Mouse (Mus musculus) lung, adult 18-20 months (tissue): ENCODE measurements at regions not wholly inside any gene's neighbourhood (a gene's known extent, or its start where the extent isn't known, plus 50 kb on each side); places are given as distances from the start of the nearest gene placed in this dataset.

ENCODE experiments used
- DNase-seq, 2 experiments: peaks; one replicate each; pipeline ENCODE4 v3.0.0; 2022; ENCODE audit warnings: mixed read lengths in 2 of 2

DNA sequence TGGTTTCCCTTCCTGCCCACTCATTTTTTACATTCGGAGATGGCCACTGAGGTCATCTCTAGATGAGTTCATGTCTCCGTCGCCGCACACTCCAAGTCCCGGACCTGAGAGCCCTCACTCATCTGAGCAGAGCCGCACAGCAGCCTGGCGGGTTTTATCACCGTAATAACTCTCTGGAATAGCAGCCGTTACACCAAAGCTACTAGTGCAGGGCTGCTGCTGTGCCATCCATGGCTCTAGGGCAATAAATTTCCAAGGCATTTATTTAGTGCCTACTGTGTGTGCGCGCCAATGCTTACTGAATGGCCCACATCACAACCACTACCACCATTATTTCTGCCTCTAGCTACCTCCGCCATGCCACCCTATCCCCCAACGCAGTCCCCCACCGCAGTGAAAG lies 242.9 kb upstream of the Rpl38 start:
- DNase-seq = no peak

- DNase-seq = no peak
Observed at GRCm38 (mm10) chr11:114423322-114423721, 245.0 kb upstream of the Rpl38 start.

GRCm38 (mm10) chr11:114419002-114419401 lies 249.3 kb upstream of the Rpl38 start:
- DNase-seq = no peak

DNA sequence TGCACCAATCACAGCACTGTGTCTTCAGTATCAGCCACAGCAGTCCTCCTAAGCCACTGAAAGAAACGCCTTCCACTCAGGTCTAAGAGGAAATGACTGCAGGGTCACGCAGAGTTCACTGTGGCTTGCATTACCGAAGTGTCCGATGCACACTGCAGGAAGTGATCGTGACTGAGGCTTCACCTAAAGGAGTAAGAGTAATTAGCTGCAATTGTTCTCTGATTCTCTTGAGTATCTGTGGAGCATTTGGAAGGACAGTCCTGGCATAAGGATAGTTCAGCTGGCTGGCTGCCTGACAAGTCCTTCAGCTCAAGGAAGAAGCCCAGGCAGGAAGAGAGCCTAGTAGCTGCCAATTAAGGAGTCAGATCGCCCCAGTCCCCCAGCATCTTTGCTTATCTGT lies 252.2 kb upstream of the Rpl38 start:
- DNase-seq = no peak

DNA sequence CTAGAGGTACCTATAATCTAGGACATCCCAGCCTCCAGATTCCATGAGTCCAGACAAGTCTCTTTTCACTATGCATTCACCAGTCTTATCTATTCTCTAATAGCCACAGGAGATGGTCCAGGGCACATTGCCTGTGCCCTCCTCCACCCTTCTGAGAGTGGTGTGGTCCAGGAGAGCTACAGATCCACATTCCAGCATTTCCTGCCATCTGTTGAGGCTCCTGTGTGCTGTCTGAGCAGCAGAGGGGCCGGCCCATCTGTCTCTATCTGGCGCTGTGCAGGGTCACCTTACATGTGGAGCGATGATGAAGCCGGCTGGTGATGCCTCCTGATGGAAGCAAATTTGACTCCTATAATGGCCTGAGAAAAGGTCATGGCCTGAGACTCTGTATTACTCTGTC lies 263.9 kb upstream of the Rpl38 start:
- no peak for DNase-seq

DNA sequence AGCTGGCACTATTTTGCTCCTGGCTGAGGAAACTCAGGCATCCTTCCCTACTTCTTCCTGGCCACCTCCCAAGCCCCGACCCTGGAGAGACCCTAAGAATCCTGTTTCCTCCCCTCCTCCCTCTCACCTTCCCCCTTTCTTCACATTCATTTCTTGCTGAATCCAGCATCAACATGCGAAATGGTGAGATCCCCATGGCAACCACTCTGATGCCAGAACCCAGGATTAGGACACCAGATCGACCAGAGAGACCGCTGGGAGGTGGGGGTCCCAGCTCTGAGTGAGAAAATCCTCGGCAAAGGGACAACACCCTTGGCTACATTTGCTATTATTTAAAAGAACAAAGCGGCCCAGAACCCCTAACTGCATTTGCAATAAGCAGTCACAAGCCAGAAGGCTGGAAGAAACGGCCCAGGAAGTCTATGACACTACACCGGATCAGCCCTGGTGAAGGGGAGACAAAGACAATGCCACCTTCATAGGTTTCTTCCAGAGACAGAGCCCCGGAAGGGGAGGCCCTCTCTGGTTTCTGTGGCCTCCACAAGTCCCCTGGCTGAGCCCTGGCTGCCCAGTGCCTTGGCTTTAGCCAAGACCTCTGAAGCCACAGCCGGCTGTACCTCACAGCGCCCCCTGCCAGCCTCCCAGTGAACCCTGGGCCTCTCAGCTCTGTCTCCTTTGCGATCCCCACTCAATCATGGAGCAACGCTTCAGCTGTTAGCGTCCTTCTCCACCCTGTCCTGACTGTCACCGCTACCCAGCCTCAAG lies 265.6 kb upstream of the Rpl38 start:
- no peak for DNase-seq

- no peak for DNase-seq
Observed at GRCm38 (mm10) chr11:114400701-114401100, 267.6 kb upstream of the Rpl38 start.

GRCm38 (mm10) chr11:114392161-114392560 lies 276.2 kb upstream of the Rpl38 start:
- DNase-seq = no peak

GRCm38 (mm10) chr11:114391553-114391952 lies 276.8 kb upstream of the Rpl38 start:
- no peak for DNase-seq

GRCm38 (mm10) chr11:114387091-114387490 lies 281.2 kb upstream of the Rpl38 start:
- DNase-seq = no peak

- no peak for DNase-seq
Observed at GRCm38 (mm10) chr11:114379411-114379824, 288.9 kb upstream of the Rpl38 start.

- DNase-seq = peak in 1 of 2 experiments; percentile 1
Observed at GRCm38 (mm10) chr11:114375921-114376320, 292.4 kb upstream of the Rpl38 start.

DNA sequence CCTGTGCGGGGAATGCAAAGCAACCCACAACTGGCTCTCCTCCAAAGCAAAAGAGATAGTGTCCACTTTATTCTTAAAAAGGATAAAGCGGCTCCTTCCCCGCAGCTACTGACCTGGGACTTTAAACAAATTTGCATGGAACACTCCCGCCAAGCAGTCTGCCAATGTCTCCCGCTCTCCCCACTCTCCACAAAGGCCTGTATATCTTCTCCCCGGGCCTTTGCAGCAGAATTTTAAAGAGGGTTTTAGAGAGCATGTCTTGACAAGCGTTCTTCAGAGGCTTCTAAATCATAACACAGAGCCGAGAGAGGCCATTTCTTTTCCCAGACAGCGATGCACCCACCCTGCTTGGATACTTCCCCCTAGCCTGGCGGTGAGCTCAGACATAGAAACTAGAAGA lies 297.6 kb upstream of the Rpl38 start:
- no peak for DNase-seq

DNA sequence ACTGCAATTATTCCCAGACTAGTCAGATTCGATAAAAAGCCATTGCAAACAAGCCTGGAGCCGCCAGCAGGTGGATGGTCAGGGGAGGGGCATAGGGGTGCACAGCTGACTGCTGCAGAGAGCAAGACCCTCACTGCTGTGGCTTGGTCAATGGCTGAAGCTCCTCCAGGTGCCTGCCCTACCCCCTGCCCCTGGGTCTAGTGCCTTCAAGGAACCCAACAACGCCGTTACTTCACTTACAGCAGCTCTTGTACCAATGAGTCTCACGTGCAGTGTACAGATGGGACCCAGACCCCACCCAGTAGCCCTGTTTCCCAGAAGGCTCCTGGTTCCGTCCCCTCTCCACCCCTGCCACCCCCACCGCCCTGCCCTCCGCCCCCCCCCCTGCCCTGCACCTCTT lies 300.5 kb upstream of the Rpl38 start:
- no peak for DNase-seq

DNA sequence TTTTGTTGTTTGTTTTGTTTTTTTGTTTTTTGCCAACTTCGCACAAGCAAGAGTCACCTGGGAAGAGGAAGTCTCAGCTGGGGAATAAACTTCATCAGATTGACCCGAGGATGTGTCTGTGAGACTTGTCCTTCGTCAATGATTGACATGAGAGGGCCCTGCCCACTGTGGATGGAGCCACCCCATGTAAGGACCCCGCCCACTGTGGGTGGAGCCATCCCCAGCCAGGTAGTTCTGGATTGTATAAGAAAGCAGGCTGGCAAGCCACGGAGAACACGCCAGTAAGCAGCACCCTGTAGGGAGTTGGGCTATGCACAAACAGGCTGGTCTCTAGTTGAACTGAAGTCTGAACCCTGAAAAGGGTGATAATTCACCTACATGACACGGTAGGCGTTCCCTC lies 294.1 kb upstream of the Sdk2 start:
- DNase-seq = no peak

GRCm38 (mm10) chr11:114360321-114360720 lies 293.5 kb upstream of the Sdk2 start:
- no peak for DNase-seq

GRCm38 (mm10) chr11:114352146-114352795 lies 285.4 kb upstream of the Sdk2 start:
- DNase-seq = no peak

DNA sequence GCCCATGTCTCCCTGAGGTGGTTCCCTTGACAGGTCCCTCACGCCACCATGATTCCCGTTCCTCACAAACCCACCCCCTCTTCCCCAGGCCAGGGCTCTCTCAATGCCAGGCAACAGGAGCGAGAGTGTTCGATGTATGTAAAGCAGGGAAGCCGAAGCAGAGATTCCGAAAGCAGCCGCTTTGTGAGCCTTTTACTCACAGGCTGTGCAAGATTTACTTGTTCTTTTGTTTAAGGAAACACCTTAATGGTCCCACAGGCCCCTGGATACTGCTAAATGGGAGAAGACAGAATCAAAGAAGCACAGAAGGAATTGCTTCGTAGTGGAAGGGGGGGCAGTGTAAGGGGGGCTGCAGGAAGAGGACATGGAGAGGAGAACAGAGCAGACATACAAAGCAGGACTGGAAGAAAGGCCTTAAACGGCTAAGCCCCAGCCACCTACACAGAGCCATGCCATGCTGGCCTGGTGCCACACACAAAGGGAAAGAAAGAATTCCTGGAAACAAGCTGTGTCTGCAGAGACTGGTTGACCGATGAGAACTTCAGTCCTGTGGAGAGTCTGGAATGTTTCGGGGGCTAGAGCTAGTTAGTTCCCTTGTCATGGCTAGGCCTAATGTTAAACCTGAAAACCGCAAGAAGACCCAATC lies 270.1 kb upstream of the Sdk2 start:
- DNase-seq = no peak

- no peak for DNase-seq
Observed at GRCm38 (mm10) chr11:114335950-114336838, 269.3 kb upstream of the Sdk2 start.

GRCm38 (mm10) chr11:114331579-114332150 lies 264.8 kb upstream of the Sdk2 start:
- no peak for DNase-seq

DNA sequence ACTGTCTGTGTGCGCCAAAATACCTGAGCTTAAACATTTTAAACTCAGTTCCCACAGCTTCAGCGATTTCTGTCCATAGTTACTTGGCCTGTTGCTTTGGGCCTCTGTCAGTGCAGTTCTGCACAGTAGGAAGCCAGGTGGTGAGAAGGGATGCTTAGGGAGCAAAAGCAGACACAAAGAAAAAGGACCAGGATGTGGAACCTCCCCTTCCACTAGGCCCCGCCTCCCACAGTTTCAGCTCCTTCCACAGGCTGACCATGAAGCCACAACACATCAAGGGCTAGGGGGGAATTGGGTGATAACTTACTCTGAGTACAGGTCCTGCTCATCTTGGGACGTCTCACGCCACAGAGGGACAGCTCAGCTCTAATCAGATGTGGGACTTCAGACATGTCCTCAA lies 263.5 kb upstream of the Sdk2 start:
- no peak for DNase-seq

- no peak for DNase-seq
Observed at GRCm38 (mm10) chr11:114322627-114323026, 255.8 kb upstream of the Sdk2 start.

DNA sequence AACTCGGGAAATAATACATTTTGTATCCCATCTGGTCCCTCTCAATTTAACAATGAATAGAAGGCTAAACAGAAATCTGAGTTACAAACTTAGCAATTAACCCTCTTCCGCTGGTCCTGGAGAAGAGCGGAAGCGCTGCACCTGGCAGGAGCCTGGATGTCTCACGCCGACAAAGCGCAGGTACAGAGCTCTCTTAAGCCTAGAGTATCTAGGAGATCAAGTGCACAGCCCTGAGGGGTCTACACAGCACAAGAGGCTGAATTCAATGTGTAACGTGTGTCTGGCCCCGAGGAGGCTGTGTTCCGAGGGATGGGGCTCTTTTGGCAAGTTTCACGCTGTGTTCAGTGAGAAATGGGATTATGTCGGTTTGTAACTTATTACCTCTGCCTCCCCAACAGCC lies 255.1 kb upstream of the Sdk2 start:
- no peak for DNase-seq
